Mouse (Mus musculus) fibroblast of lung, adult 2 months (primary cell): Measurements from ENCODE around the gene Orm3.

ENCODE experiments used
- DNase-seq: peaks from one replicate; pipeline ENCODE4 v3.0.0-alpha.2; 2011; ENCODE audit warnings: low read depth

The Orm3 gene

GRCm38 (mm10) chr4:63402558-63402957 is 46.6 kb downstream of the Orm3 start:
- no peak for DNase-seq

- DNase-seq: peak; percentile 78
These were observed 47.3 kb downstream of the Orm3 start, which contains the start of gene Akna for GRCm38 (mm10) chr4:63403040-63403959. Gene Akna, minus strand, starts transcription at chr4:63403354.

GRCm38 (mm10) chr4:63404205-63404604 is 48.2 kb downstream of the Orm3 start:
- no peak for DNase-seq

GRCm38 (mm10) chr4:63405051-63405450 is 49.1 kb downstream of the Orm3 start:
- no peak for DNase-seq

GRCm38 (mm10) chr4:63405683-63406082 is 49.7 kb downstream of the Orm3 start:
- DNase-seq: no peak

- no peak for DNase-seq
These were observed 52.3 kb downstream of the Orm3 start for GRCm38 (mm10) chr4:63408247-63408646.

- no peak for DNase-seq
These were observed 52.7 kb downstream of the Orm3 start for GRCm38 (mm10) chr4:63408649-63409048.
